9 mouse cellular contexts compared by ENCODE assay signal in genomic region chr9:7714062-7714907, GRCm38 (mm10). TPM values are rescaled to one million over a fixed set of nuclear protein-coding genes. Genes with fewer than 3 reads are reported as not detected.
A peak's percentile ranks its signal among the peaks of the same experiment; 100 is the strongest.
DNase-seq lines count a peak whose midpoint lies in the region; ATAC-seq lines count a peak whose summit lies in the region.
"Had no signal": no experiment of that assay in that cellular context is flagged by ENCODE, and none has a peak within 500 bp of the region (broad histone marks: within the 10 kb centered on the region; RNA-seq: fewer than 3 reads in every experiment).

No protein-coding gene starts in this region.

- no peaks in the 10 kb centered on the region; the same call in 1 of the 2 replicates for H3K4me1 ChIP-seq in intestine, embryonic 14.5 days (replicated peaks; ENCODE audit: control insufficient read depth, insufficient read depth, low read length)
- no peaks in the 10 kb centered on the region for H3K4me1 ChIP-seq in intestine, embryonic 16.5 days (ENCODE audit: control insufficient read depth, insufficient read depth, low read length)
- no peaks in the 10 kb centered on the region for H3K4me1 ChIP-seq in forebrain, embryonic 13.5 days
- H3K4me1 ChIP-seq: embryonic facial prominence, embryonic 12.5 days had no signal

- no peak overlapping the region for H3K9ac ChIP-seq in intestine, embryonic 14.5 days (ENCODE audit: low read length)
- no peak overlapping the region for H3K9ac ChIP-seq in intestine, embryonic 16.5 days (ENCODE audit: low read depth, low read length)
- H3K9ac ChIP-seq in forebrain, embryonic 13.5 days: no peak overlapping the region
- H3K9ac ChIP-seq: embryonic facial prominence, embryonic 12.5 days had no signal

- H3K27ac ChIP-seq in intestine, embryonic 14.5 days (ENCODE audit: low read depth): no peak overlapping the region
- no peak overlapping the region for H3K27ac ChIP-seq in intestine, embryonic 16.5 days (ENCODE audit: low read length)
- no peak overlapping the region for H3K27ac ChIP-seq in forebrain, embryonic 13.5 days
- H3K27ac ChIP-seq: embryonic facial prominence, embryonic 12.5 days had no signal

- intact Hi-C loops in left cerebral cortex, postnatal 25 days (cut with DNase I): loop anchor here (1.0 to 10.0 kb wide), 3 partner anchors 111 to 493 kb away; no protein-coding TSS in a partner anchor

- H3K27me3 ChIP-seq in intestine, embryonic 14.5 days (replicated peaks; ENCODE audit: control insufficient read depth, insufficient read depth, low read length): no peaks in the 10 kb centered on the region
- H3K27me3 ChIP-seq in intestine, embryonic 16.5 days (replicated peaks; ENCODE audit: control insufficient read depth, insufficient read depth, low read length): no peaks in the 10 kb centered on the region
- H3K27me3 ChIP-seq in forebrain, embryonic 13.5 days: no peaks in the 10 kb centered on the region
- H3K27me3 ChIP-seq: embryonic facial prominence, embryonic 12.5 days had no signal

- H3K36me3 ChIP-seq in intestine, embryonic 14.5 days (ENCODE audit: control insufficient read depth, insufficient read depth, low read length): no peaks in the 10 kb centered on the region
- H3K36me3 ChIP-seq in intestine, embryonic 16.5 days (ENCODE audit: control insufficient read depth, insufficient read depth, low read length): no peaks in the 10 kb centered on the region
- H3K36me3 ChIP-seq in forebrain, embryonic 13.5 days (ENCODE audit: poor library complexity, severe bottlenecking): no peaks in the 10 kb centered on the region
- H3K36me3 ChIP-seq: embryonic facial prominence, embryonic 12.5 days had no signal

- H3K4me3 ChIP-seq in intestine, embryonic 14.5 days (ENCODE audit: low read depth, low read length): no peak overlapping the region
- H3K4me3 ChIP-seq in intestine, embryonic 16.5 days (ENCODE audit: low read length): no peak overlapping the region
- no peak overlapping the region for H3K4me3 ChIP-seq in forebrain, embryonic 13.5 days
- H3K4me3 ChIP-seq: embryonic facial prominence, embryonic 12.5 days had no signal

- DNase-seq in intestine, embryonic 14.5 days (ENCODE audit: low spot score): peak; percentile 65
- peak; percentile 54 for DNase-seq in c-Kit-positive CD71-positive TER-119-negative erythroid progenitor cells, embryonic 14.5 days (ENCODE audit: low read depth)
- peak; percentile 16 for DNase-seq in kidney, adult 11 months
- DNase-seq in left cerebral cortex, postnatal 25 days (ENCODE audit: low spot score in 2 of 2): peak; percentile 50 to 64
- DNase-seq in natural killer cell, adult 2 months (ENCODE audit: low spot score in 2 of 2): peak; percentile 52 to 65
- DNase-seq in thymus, postnatal 4 days: peak; percentile 44

- H3K4me2 ChIP-seq in intestine, embryonic 14.5 days (ENCODE audit: low read length): no peak overlapping the region
- no peak overlapping the region for H3K4me2 ChIP-seq in intestine, embryonic 16.5 days (ENCODE audit: low read depth, low read length)
- no peak overlapping the region for H3K4me2 ChIP-seq in forebrain, embryonic 13.5 days
- H3K4me2 ChIP-seq: embryonic facial prominence, embryonic 12.5 days had no signal

- no peaks in the 10 kb centered on the region for H3K9me3 ChIP-seq in intestine, embryonic 14.5 days (ENCODE audit: control insufficient read depth, low read length)
- H3K9me3 ChIP-seq in intestine, embryonic 16.5 days (ENCODE audit: control insufficient read depth, low read length): no peaks in the 10 kb centered on the region
- H3K9me3 ChIP-seq in forebrain, embryonic 13.5 days (replicated peaks): no peaks in the 10 kb centered on the region
- H3K9me3 ChIP-seq: embryonic facial prominence, embryonic 12.5 days had no signal

- 40% methylated on average over 4 of the region's 4 CpGs for WGBS in intestine, embryonic 14.5 days
- 33% methylated on average over 4 of the region's 4 CpGs for WGBS in intestine, embryonic 16.5 days
- 46% methylated on average over 4 of the region's 4 CpGs for WGBS in forebrain, embryonic 13.5 days

- ATAC-seq in intestine, embryonic 14.5 days (replicated peaks; ENCODE audit: low FRiP score, low TSS enrichment, low read depth): peak; percentile 27; the same call in 1 of the 2 replicates
- ATAC-seq in intestine, embryonic 16.5 days: no peak
- ATAC-seq in forebrain, embryonic 13.5 days: peak; percentile 74

RNA-seq across cellular contexts. Expression of gene Mmp7, which starts 22.4 kb away (rescaled TPM):
- polyA plus RNA-seq in intestine, embryonic 14.5 days (2014; fragmentation: Nextera tagmentation; extraction: Ambion mirVana): 0.46 and 0.84 TPM in 2 replicates
- 1.3 and 1.9 TPM in 2 replicates for polyA plus RNA-seq in intestine, embryonic 16.5 days (2015; fragmentation: Nextera tagmentation; extraction: Ambion mirVana)
- not detected in 2 replicates for polyA plus RNA-seq in forebrain, embryonic 13.5 days (2015; fragmentation: Nextera tagmentation; extraction: Ambion mirVana)
- not detected for total RNA-seq in left cerebral cortex, postnatal 25 days (2021)
- polyA plus RNA-seq: embryonic facial prominence, embryonic 12.5 days had no signal

RNA-seq across cellular contexts. Expression of gene Tmem123, which starts 49.6 kb away (rescaled TPM):
- 92.2 and 101 TPM in 2 replicates for polyA plus RNA-seq in intestine, embryonic 14.5 days (2014; fragmentation: Nextera tagmentation; extraction: Ambion mirVana)
- polyA plus RNA-seq in intestine, embryonic 16.5 days (2015; fragmentation: Nextera tagmentation; extraction: Ambion mirVana): 61.6 and 62.1 TPM in 2 replicates
- polyA plus RNA-seq in forebrain, embryonic 13.5 days (2015; fragmentation: Nextera tagmentation; extraction: Ambion mirVana): 48.9 and 51.9 TPM in 2 replicates
- 1 to 10 TPM; 9.9 to 10.0 TPM for total RNA-seq in left cerebral cortex, postnatal 25 days (2021)
